28 mouse cellular contexts compared by ENCODE assay signal in the genomic region with DNA sequence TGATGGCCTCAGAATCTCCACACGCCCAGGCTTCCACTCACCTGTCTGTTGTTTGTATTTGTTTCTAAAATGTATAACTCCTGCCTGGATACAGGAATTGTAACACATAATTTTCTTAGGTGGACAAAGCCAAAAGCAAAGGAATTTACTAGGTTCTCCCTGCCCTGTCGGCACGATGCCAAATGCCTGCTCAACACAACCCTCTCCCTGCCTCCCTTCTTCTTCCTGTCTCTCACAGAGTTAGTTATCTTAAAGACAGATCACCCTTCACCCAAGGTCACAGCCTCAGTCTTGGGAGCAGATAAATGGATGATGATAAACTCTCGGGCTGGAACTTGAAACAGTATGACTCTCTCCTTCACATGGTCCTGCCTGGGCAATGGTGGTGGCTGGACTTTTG. TPM values are rescaled to one million over a fixed set of nuclear protein-coding genes. Genes with fewer than 3 reads are reported as not detected.
DNase-seq lines count a peak whose midpoint lies in the region; ATAC-seq and TF ChIP-seq lines count a peak whose summit lies in the region.
"Had no signal": no experiment of that assay in that cellular context is flagged by ENCODE, and none has a peak within 500 bp of the region (broad histone marks: within the 10 kb centered on the region; RNA-seq: fewer than 3 reads in every experiment).

No protein-coding gene starts in this region.

- H3K4me1 ChIP-seq in heart, adult 2 months (ENCODE audit: control insufficient read depth, insufficient read depth, low read length) = peaks cover 5% of the 10 kb centered on the region
- H3K4me1 ChIP-seq in liver, embryonic 12.5 days = no peaks in the 10 kb centered on the region
- H3K4me1 ChIP-seq: limb, embryonic 12.5 days; midbrain, embryonic 13.5 days had no signal

- ATAC-seq in liver, embryonic 12.5 days = no peak
- ATAC-seq: forebrain, embryonic 14.5 days; hindbrain, postnatal 0 days; midbrain, embryonic 13.5 days had no signal

- H3K4me3 ChIP-seq in heart, adult 2 months = no peak overlapping the region
- no peak overlapping the region for H3K4me3 ChIP-seq in liver, embryonic 12.5 days
- H3K4me3 ChIP-seq: heart, embryonic 12.5 days; kidney, embryonic 15.5 days; layer of hippocampus, adult 2 months; limb, embryonic 12.5 days; midbrain, embryonic 13.5 days had no signal

- no peak overlapping the region for H3K27ac ChIP-seq in heart, adult 2 months
- H3K27ac ChIP-seq in liver, embryonic 12.5 days = no peak overlapping the region
- H3K27ac ChIP-seq: hindbrain, postnatal 0 days; kidney, embryonic 15.5 days; layer of hippocampus, adult 2 months; limb, embryonic 12.5 days; midbrain, embryonic 13.5 days had no signal

- peaks cover 8% of the 10 kb centered on the region for H3K36me3 ChIP-seq in heart, adult 2 months (ENCODE audit: control insufficient read depth, insufficient read depth, low read length)
- no peaks in the 10 kb centered on the region for H3K36me3 ChIP-seq in liver, embryonic 12.5 days
- H3K36me3 ChIP-seq: kidney, embryonic 15.5 days; limb, embryonic 12.5 days; midbrain, embryonic 13.5 days had no signal

- no peak overlapping the region for H3K9ac ChIP-seq in heart, adult 2 months (ENCODE audit: low read depth, low read length)
- no peak overlapping the region for H3K9ac ChIP-seq in liver, embryonic 12.5 days
- H3K9ac ChIP-seq: heart, embryonic 12.5 days; kidney, embryonic 15.5 days; limb, embryonic 12.5 days; midbrain, embryonic 13.5 days had no signal

- intact Hi-C loops in heart, adult 2 months (cut with DNase I) = no loop called here

- peak; percentile 86 for DNase-seq in heart, adult 11 months
- DNase-seq in heart, adult 2 months = no peak
- DNase-seq in kidney, postnatal 25 days = peak; percentile 29 to 37
- no peak for DNase-seq in kidney, postnatal 14 days
- DNase-seq in urinary bladder, postnatal 14 days (ENCODE audit: low spot score) = peak; percentile 35
- no peak for DNase-seq in urinary bladder, postnatal 4 days (ENCODE audit: low spot score in 2 of 2)
- DNase-seq in layer of hippocampus, postnatal 14 days (ENCODE audit: low spot score in 2 of 2) = no peak
- DNase-seq: cerebellum, adult 2 months; cerebellum, postnatal 36 days; embryo, embryonic 11 days; heart, postnatal 10 days; layer of hippocampus, postnatal 36 days; lung, adult 18-20 months; lung, postnatal 14 days; right cerebral cortex, postnatal 4 days; thymus, adult 18-20 months; thymus, postnatal 36 days had no signal

- TF ChIP-seq POLR2A in heart, adult 2 months (IDR thresholded peaks at IDR 0.05; ENCODE audit: insufficient read depth, low read depth, low read length) = no peak

- 56% methylated on average over 4 of the region's 4 CpGs for WGBS in heart, adult 2 months
- WGBS in liver, embryonic 12.5 days (ENCODE audit: insufficient replicate concordance) = 59% methylated on average over 4 of the region's 4 CpGs

- TF ChIP-seq CTCF in heart, adult 2 months (IDR thresholded peaks at IDR 0.05) = no peak

- TF ChIP-seq EP300 in heart, adult 2 months (IDR thresholded peaks at IDR 0.05; ENCODE audit: insufficient read depth, low read depth, low read length) = no peak

- H3K79me2 ChIP-seq in heart, adult 2 months (replicated peaks; ENCODE audit: control insufficient read depth, insufficient read depth, low read length) = peaks cover 3% of the 10 kb centered on the region

- no peaks in the 10 kb centered on the region for H3K9me3 ChIP-seq in liver, embryonic 12.5 days (replicated peaks)
- H3K9me3 ChIP-seq: heart, embryonic 12.5 days; kidney, embryonic 15.5 days; limb, embryonic 12.5 days; midbrain, embryonic 13.5 days had no signal

- H3K4me2 ChIP-seq in liver, embryonic 12.5 days = no peak overlapping the region
- H3K4me2 ChIP-seq: heart, embryonic 12.5 days; kidney, embryonic 15.5 days; limb, embryonic 12.5 days; liver, embryonic 11.5 days; midbrain, embryonic 13.5 days had no signal

- no peaks in the 10 kb centered on the region for H3K27me3 ChIP-seq in heart, adult 2 months (ENCODE audit: control insufficient read depth, insufficient read depth, low read length)
- H3K27me3 ChIP-seq in liver, embryonic 12.5 days (replicated peaks) = no peaks in the 10 kb centered on the region
- H3K27me3 ChIP-seq: heart, embryonic 12.5 days; kidney, embryonic 15.5 days; limb, embryonic 12.5 days; midbrain, embryonic 13.5 days had no signal

RNA-seq across cellular contexts. Expression of a gene that starts 35.6 kb away (rescaled TPM):
- 10 to 100 TPM; 51.8 to 55.4 TPM for total RNA-seq in heart, adult 2 months (2021)
- 40.7 and 52.7 TPM in 2 replicates for polyA plus RNA-seq in heart, adult 2 months (2012; rRNA removed)
- polyA plus RNA-seq in liver, embryonic 12.5 days (2016; fragmentation: Nextera tagmentation; extraction: Ambion mirVana) = 2.8 and 3.2 TPM in 2 replicates
- total RNA-seq in layer of hippocampus, postnatal 14 days (2021) = 10 to 100 TPM; 11.4 to 14.5 TPM
- total RNA-seq: monocyte, adult 5-6 weeks; neutrophil, adult 5-6 weeks had no signal

Comparison
In these comparisons a context has a peak if more than half of its experiments do, and no peak if none do; other contexts are left out.
1. DNase-seq: peak in heart, adult 11 months (single experiment), kidney, postnatal 25 days (2 of 2) and urinary bladder, postnatal 14 days (single experiment); none in heart, adult 2 months (0 of 2), kidney, postnatal 14 days (single experiment), urinary bladder, postnatal 4 days (0 of 2) and layer of hippocampus, postnatal 14 days (0 of 2).